Mouse (Mus musculus): ENCODE results near the gene Ppa2.
A peak's percentile ranks its signal among the peaks of the same experiment; 100 is the strongest.

Ppa2 gene

DNA sequence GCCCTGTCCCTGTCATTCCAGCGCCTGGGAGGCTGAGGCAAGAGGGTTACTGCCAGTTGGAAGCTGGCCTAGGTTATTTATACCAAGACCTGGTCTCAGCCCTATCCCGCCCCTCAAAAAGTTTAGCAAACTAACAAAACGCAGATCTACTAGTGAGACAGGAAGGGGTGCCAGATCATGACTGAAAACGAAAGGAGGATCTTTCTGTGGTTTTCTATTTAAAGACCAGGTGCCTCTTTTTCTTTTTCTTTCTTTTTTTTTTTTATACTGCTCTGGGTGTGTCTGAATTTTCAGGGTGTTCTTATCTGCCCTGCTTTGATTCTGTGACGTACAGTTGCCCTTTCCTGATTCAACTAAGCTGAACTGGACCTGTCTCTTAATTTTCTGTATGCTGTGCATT, 22.4 kb downstream of the Ppa2 start:
- no peak for DNase-seq

DNA sequence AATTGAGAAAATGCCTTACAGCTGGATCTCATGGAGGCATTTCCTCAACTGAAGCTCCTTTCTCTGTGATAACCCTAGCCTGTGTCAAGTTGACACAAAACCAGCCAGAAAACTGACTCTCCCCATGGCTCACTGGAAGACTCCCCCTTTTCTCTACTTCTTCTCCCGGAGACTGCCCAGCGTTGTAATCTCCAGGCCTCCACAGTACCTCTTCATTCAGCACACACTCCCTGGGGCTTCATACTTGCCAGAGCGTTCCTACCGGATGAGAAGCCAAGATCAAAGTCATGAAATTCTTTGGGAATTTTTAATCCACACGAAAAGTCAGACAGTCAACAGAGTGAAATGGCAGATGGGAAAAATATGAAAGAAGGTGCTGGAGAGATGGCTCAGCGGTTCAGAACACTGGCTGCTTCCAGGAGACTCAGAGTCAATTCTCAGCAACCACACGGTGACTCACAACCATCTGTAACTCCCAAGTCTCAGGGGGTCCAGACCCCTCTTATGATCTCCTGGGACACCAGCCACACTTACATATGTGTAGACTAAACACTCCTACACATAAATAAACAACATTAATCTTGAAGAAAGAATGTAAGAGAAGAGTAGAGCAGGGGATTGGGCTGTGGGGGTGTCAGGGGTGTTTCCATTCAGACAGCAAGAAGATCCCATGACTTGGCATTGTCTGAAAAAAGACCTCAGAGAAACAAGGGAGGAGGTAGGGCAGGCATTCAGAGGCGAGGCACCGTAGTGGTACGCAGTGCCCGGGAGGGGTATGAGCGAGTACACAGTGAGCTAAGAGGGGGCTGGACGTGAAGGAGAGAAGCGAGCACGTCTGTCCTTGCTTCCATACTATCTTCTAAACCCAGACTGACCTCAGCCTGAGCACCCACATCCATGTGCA, 23.6 kb downstream of the Ppa2 start:
- no peak for DNase-seq

DNA sequence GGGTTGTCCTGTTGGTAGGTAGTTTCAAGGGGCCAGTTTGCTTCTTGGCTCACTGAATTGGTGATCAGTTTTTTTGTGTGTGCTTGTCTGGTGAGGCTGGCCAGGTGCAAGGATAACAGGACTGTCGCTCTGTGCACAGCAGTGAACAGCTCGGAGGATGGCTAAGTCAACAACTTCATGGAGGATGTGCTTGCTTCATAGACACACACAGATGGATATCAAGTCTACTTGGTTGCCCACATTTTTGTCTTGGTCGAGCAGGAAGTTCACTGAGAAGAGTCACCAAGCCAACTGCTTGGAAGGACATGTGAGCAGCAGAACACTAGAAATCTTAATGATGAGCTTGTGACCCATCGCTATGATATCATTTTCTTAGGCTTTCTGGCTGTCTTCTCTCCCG, 24.8 kb downstream of the Ppa2 start:
- DNase-seq = no peak

DNA sequence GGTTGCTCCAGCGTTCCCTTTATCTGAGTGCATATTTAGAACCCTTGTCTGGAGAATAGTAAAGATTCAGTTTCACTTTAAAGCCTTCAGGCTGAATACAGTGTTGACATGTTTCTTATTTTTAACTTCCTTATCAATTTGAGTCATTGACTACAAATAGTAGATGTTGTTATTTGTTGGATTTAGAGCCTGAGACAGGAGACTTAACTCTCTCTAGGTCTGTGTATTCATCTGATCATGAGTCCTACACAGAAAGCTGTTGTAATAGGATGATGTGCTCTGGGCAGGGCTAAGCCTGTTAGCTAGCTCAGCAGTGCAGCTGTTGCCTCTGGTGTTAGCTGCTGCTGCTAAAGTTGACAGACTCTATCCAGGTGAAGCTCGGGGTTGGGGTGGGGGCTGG, 25.3 kb downstream of the Ppa2 start:
- no peak for DNase-seq

DNA sequence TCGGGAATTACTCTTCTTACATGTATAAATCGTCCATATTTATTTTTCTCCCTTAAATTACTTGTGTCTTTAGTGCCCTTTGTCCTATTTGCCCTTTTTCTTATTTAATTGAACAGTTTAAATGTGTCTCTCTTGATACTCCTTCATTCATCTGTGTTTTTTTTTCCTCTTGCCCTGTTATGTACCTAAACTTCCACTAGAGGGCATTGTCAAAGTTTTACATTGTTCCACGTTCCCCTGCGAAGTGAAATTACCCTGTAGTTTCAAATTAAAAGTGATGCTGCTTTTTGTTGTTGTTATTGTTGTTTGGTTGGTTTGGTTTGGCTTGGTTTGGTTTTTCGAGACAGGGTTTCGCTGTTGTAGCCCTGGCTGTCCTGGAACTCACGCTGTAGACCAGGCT, 26.5 kb downstream of the Ppa2 start:
- DNase-seq = no peak

DNA sequence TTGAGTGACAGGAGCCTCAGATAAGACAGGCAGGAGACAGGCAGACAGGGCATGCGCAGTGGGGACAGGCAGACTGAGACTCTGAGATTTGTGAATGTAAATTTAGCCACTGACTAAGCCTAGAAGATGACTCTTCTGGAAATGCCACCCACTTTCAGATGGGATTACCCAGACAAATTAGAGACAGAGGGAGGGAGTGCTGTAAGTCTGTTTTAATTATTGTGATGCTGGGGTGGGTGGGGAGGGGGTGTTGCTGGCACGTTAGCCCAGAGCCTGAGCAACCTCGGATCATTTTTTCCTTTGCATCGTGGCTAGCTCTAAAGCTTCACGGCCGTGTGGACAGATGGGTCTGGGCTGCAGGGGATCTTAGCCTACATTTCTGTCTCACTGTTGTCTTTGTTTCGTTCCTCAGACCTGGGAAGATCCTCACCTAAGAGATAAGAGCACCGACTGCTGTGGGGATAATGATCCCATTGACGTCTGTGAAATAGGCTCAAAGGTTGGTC, 29.0 kb downstream of the Ppa2 start:
- DNase-seq = peak; percentile 28

DNA sequence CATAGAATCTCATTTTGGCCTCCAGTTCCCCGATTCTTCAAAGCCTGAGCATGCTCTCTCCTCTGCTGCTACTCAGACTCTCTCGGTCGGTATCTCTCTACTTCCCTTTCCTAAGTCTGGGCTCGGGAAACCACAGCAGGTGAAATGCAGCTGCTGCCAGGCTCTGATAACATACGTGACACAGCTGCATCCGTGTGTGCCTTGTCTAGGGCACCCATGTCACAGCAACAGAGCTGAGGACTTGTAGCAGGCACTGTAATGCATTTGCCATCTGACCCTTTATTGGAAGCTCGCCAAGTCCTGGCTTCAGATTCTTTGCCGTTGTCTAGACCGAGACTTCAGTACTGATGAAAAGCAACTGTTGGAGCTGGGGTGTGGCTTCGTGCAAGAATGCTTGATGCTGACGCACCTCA, 29.5 kb downstream of the Ppa2 start:
- DNase-seq = no peak

DNA sequence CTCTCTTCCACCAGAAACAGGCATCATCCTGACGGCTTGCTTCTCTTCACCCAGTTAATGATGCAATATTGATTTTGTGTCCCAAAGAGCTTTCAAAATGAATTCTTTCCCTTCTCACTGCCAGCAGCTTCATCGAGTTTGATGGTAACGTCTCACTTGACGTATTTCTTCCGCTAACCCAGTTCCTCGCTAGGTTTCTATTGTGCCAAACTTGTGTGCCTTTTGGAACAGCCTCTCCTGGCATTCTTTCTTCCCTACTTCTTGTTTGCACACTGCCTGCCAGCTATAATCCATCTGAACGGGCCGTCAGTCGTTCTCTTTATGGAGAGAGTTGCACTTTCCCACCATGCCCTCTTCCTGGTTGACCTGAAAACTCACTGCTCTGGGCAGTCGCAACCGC, 31.2 kb downstream of the Ppa2 start:
- no peak for DNase-seq

DNA sequence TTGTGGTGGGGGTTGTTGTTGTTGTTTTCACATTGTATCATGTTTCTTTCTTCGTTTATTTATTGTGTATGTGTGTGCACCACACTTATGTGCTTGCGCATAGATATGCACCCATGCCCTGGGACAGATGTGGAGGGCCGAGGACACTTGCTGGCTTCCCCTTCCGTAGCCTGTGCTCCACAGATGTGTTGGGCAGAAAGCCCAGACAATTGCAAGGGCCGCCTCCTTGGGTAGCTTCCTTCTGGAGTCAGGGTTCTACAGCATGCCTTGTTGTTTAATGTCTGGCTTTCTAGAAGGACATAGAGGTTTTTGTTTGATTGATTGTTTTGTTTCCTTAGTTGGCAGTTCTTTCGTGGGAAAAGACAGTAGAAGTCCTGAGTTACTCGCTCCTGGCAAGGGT, 37.6 kb downstream of the Ppa2 start:
- no peak for DNase-seq

DNA sequence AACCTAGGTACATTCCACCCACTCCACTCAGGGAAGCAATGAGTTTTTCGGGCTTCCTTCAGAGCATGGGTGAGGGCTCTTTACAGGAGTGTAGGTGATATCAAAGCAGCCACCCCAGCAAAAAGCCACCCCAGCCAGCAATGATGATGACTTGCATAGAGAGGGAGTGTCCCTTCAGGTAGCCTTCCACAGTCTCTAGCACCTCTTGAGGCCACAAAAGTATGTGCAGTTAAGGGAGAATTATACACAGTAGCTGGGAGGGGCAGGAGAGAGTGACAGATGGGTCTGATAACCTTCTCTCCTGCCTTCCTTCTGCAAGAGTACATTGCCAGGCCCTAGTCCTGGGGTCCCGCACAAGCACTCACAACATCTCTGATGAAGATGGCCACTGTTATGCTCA, 38.9 kb downstream of the Ppa2 start:
- no peak for DNase-seq

DNA sequence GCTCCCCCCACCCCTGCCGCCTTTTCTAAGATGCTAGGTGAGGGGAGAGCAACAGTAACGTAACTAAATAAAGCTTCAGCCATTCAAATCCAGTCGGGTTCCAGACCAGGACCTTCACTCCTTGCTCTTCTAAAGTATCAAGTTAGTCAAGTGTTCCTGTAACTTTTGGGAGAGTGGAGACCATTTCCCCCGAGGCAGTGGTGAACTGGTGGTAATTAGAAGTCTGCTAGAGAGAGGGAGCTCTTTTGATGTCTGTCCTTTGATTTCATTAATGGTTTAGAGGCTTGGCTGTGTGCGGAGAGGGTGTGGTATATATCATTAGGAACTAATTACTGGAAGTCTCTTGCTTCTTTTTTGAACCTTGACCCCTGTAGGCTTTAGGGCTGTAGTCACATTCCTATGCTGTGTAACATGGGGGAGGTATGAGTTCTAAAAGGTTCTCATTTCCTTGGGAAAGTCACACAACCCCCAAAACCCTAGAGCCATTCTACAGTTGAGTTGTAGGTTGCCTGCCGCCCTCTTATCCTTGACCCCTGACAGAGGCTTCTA, 47.6 kb downstream of the Ppa2 start:
- no peak for DNase-seq

DNA sequence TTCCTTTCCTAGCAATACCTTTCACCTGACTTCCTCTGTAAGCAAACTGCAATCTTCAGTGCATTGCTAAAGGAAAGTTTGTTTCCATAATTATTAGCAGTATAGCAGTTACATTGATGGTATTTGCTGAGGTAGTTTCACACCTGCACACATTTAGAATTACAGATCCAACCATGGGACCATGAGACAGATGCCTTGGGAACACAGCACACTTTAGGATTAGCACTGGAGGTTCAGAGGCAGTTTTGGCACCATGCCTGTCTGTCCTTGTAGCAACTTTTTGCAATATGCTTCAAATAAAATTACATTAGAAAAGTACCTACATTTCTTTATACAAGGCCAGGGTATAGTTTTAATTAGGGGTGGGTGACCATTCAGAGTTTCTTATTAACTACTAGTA, 48.1 kb downstream of the Ppa2 start:
- DNase-seq = no peak

DNA sequence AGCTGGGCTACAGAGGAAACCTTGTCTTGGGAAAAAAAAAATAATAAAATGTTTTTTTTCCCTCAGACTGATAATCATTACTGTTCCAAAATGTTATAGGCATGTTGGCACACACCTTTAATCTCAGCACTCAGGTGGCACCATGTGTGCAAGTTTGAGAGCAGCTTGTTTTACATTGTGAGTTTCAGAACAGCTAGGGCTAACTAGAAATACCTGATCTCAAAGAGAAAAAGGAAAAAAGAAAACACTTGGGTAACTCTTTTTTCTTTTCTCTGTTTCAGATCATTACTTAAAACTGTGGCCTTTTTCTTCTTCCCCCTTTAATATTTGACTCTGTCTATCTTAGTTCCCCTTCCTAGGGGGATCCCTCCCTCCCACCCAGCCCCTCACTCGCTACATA, 51.5 kb downstream of the Ppa2 start:
- no peak for DNase-seq

DNA sequence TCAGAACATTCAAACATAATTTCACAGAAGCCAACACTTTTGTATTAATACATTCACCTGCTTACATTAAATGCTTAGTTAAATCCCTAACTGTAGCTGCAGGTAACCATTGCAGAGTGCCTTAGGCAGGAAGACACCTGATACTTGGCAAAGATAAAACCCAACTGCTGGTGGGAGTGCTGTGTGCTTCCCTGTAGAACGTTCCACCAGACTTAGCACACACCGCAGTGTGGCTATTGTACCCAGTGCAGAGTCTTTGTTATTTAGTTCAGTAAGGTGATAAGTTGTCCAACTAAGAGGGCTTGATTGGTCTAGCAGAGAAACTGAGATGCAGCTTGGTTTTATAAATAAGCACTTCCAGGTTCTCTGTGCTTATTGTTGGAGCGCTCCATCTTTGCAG, 54.2 kb downstream of the Ppa2 start:
- DNase-seq = no peak

DNA sequence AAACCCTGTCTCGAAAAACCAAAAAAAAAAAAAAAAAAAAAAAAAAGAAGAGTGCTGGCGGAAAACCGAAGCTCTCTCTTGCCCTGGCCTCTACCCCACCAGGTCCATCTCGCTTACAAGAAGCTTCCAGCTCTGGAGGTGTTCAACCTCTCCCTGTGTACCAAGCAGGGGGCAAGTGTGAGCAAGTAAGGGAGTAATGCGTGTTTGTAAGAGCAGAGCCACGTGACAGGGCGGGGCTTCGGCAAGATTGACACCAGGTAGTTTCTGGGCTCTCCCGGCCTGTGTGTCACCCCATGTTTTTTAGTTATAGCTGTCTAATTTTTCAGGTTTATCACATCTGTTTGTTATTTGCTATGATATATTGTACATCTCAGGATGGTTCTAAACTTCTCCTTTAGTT, 56.2 kb downstream of the Ppa2 start:
- DNase-seq = no peak

DNA sequence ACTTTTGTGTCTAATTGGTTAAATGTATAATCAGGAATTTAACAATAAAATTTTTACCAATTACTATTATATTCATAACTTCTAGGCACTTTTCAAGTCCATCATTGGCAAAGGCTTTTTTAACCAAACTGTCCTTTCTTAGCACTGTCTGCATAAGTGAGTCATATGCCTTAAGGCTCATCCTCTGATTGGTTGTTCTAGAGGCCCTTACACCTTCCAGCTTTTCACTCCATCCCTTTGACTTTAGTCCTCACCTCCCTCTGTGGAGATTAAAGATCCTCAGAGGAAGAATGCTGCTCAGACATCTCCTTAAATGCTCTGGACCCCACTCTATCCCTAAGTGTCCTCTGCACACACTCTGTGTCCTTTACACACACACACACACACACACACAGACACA, 68.3 kb downstream of the Ppa2 start:
- no peak for DNase-seq

DNA sequence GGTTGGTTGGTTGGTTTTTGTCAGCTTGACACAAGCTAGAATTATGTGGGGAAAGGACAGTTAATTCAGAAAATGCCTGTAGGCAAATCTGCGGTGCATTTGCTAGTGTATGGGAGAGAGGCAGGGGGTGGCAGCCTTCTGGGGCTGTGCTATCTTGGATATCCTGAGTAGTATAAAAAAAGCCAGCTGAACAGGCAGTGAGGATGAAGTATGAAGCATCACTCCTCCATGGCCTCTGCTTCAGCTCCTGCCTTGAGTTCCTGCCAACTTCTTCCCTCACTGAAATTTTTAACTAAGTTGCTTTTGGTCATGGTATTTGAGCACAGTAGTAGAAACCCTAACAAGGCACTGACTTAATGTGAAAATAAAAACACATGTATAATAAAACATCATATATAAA, 70.1 kb downstream of the Ppa2 start:
- no peak for DNase-seq

DNA sequence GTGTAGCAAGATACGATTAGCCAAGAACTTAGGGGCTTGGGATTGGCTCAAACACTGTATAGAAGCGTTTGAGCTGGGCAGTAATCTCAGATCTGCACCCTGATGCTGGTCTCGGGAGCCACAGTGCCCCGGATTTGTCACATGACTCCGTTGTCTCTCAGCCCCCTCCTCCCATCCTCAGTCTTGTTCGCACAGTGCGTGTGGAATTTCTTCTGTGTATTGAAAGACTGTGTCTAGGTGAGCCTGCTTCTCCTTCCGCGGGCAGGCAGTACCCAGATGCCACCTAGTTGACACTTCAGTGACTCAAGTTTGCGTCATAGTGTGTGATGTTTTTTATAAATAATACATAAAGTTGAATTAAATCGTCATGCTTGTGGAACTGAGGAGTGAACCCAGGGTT, 71.6 kb downstream of the Ppa2 start:
- DNase-seq = no peak

DNA sequence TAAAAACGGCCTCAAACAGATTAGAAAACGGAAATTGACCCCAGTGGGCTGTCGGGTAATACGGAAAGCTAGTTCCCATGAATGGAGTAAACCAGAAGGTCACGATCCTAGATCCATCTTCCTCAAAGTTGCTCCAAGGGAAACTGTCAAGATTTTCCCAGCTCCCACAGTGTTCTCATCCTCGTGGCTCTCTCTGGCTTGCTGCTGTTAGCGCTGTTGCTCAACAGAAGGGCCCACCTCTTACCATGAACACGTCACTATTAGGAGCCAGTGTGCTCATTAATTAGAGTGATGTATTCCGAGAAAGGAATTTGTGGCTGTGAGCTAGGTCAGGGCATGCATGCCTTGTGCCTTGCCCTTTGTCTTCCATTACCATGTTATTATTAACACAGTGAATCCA, 72.2 kb downstream of the Ppa2 start:
- DNase-seq = no peak

DNA sequence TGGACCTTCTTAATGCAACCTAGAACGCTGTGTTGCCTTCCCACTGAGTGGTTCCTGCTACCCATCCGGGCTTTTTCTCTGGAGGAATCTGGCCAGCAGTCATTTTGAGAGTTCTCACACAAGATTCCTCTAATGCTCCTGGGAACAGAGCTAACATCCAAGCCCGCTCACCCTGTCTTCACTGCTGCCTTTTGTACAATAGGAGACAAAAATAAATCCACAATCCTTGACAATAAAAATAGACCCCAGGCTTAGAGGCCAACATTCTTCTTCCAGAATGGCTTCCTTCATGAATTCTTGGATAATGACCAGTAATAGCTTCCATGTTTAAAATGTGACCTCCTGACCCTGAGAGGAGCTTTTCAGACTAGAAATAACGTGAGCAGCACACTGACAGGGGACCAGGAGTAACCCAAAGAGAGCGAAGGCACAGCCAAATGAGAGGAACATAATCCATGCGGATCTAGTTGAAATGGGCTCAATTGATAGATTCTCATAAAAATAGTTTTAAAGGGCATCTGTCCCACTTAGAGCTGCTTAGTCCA, 74.3 kb downstream of the Ppa2 start:
- DNase-seq = no peak

DNA sequence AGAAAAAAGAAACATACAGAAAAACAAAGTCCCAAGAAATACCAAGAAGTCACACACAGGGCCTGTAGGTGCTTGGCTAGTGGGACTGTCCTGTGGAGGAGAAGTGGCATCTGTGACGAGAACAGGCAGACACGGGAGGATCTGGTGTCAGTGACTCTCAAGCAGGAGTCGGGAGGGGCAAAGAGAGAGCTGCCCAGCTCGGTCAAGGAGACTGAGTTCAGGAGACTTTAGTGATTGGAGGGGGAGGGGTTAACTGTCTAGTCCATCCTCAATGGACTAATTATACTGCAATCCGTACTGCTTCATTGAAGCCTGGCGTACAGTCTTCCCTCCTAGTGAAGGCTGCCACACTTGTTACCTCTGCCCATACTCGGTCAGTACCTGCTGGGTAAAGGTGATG, 77.4 kb downstream of the Ppa2 start:
- no peak for DNase-seq

DNA sequence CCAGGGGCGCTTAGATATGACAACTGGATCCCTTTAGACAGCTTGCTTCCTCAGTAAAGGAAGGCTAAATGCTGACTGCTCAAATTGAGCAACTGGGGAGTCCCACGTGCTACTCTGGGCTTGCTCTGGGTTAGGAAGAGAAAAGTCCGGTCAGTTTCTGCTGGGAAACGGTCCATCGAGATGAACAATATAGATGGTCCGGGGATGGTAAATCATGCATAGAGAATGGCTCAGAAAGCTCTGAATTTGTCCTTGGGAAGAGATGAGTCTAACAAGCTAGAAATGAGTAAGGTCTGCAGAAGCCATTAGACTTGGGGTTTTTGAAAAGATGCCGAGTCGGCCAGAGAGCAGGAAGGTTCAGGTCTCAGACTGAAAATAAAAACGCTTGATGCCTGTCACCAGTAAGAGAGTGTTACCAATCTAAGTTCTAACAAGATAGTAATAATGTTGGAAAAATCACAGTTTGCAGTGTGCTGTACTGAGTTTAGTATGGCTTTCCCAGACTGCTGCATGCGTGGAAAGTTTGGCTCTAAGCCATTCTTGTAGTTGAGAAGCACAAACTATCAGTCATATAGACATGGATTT, 80.0 kb downstream of the Ppa2 start:
- DNase-seq = no peak

DNA sequence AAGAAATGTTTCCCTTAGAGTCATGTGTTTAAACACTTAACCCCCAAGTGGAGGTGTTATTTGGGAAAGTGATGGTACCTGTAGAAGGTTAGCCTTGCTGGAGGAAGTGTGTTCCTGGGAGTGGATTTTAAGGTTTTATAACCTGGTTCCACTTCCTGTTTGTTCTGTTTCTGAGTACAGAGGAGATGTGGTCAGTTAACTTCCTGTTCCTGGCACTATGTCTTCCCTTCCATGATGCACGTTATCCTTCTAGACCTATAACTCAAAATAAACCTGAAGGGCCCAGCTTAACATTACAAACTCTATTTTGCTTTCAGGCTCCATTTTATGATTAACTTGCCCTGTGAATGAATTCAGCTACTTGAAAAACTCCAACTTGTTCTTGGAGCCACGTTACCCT, 84.6 kb downstream of the Ppa2 start:
- no peak for DNase-seq

DNA sequence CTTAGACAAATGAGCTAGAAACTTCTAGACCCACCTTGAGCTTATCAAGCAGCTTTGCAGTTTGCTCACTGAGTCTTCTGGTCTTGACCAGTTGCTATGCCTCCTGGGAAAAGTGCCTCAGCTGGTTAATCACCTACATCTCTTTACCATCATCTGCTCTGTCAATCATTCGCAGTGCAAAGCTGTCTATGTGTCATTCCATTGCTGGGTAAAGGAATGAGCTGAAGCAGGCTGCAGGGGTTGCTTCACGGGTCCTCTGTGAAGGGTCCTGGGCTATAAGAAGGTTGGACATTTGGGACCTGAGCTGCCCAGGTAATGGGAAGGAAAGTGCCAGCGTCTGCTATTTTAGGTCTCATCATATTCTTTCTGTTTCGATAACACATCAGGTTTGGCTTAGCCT, 93.9 kb downstream of the Ppa2 start:
- no peak for DNase-seq

All from cerebellum, adult 9-11 months (tissue).